Mouse (Mus musculus) heart, embryonic 15.5 days (tissue): ENCODE results near the gene Pofut2. TPM values are rescaled to one million over a fixed set of nuclear protein-coding genes. Genes with fewer than 3 reads are reported as not detected.

Experiments
- ATAC-seq: fragments of 200-750 bp; cut with Nextera tagmentation; replicated peaks from 2 replicates; pipeline ENCODE4 v1.8.0; 2017; ENCODE audit warnings: low read depth, moderate TSS enrichment; ENCODE audit not compliant: insufficient number of reproducible peaks, insufficient read depth, low FRiP score
- H3K27ac ChIP-seq: fragments of 300-500 bp; sonication (generic); 2 replicates; pipeline ENCODE4 v1.5.1; 2015; ENCODE audit warnings: mild to moderate bottlenecking, inconsistent platforms
- H3K27me3 ChIP-seq: fragments of 300-500 bp; sonication (generic); 2 replicates; pipeline ENCODE4 v1.6.1; 2015; ENCODE audit warnings: inconsistent platforms
- H3K36me3 ChIP-seq: fragments of 300-500 bp; sonication (generic); 2 replicates; pipeline ENCODE4 v1.6.1; 2015; ENCODE audit warnings: mild to moderate bottlenecking, inconsistent platforms
- H3K4me1 ChIP-seq: fragments of 300-500 bp; sonication (generic); replicated peaks from 2 replicates; pipeline ENCODE4 v1.6.1; 2015; ENCODE audit warnings: inconsistent platforms
- H3K4me2 ChIP-seq: fragments of 300-500 bp; sonication (generic); 2 replicates; pipeline ENCODE4 v1.6.1; 2015; ENCODE audit warnings: inconsistent platforms, mild to moderate bottlenecking, moderate library complexity
- H3K4me3 ChIP-seq: fragments of 300-500 bp; sonication (generic); 2 replicates; pipeline ENCODE4 v1.5.1; 2015; ENCODE audit warnings: mild to moderate bottlenecking, inconsistent platforms
- H3K9ac ChIP-seq: fragments of 300-500 bp; sonication (generic); 2 replicates; pipeline ENCODE4 v1.6.1; 2015; ENCODE audit warnings: mild to moderate bottlenecking, inconsistent platforms
- H3K9me3 ChIP-seq: fragments of 300-500 bp; sonication (generic); replicated peaks from 2 replicates; pipeline ENCODE4 v1.6.1; 2016; ENCODE audit warnings: inconsistent platforms
- WGBS: fragments of 180-500 bp; shearing (Covaris S2); methylation state at CpG from one replicate; pipeline ENCODE4 v1.1.7; 2015; ENCODE audit warnings: mixed read lengths; 5-methylcytosine and 5-hydroxymethylcytosine counted together
- polyA plus RNA-seq: library from polyadenylated mRNA; unstranded; fragments of >200 nt; fragmentation: Nextera tagmentation; extraction: Ambion mirVana; gene quantifications from 2 replicates; pipeline ENCODE4 v1.2.1, GENCODE M21; 2015

Pofut2 gene
- polyA plus RNA-seq, 1 experiment from 2014 or later, result 99.8 TPM

DNA sequence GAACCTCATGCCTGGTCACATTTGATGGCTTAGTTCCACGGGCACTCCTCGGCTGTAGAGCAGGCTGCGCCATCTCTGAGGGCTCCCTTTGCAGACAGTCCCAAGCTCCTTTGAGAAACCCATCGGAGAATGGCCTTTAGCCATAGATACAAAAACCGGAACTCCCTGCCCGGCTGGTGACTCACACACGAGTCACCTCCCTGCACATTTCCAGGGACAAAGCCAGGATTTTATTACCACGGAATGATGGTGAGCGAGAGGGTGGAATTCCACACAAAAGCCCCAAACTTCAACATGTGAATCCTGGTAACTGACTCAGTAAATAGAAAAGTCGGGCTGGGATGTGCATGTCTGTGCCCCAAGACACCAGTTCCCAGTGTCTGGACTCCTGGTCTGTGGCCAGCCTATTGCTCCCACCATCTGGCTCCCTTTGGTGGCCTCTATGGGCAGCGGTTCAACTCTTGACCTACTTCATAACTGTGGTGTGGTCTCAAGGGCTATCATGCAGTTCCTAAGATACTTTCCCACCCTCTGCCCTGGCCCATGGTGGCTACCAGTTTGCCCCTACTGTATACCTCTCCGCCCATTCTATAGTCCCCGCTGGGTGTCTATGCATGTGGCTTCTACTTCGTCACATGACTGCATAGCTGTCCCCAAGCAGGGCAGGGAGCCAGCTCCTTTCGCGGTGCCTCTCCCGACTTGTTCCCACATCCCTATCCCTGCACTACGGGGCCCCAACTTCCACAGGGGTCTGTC is 7.1 kb upstream of the Pofut2 start:
- no peak overlapping the region for H3K9ac ChIP-seq
- H3K27me3 ChIP-seq, result no peaks in the 10 kb centered on the region
- H3K4me3 ChIP-seq, result peak overlapping the region; percentile 11; the same call in 1 of the 2 replicates
- no peaks in the 10 kb centered on the region for H3K9me3 ChIP-seq
- peak overlapping the region; percentile 50 for H3K27ac ChIP-seq
- peak overlapping the region; percentile 37 for H3K4me2 ChIP-seq
- H3K4me1 ChIP-seq, result peaks cover 23% of the 10 kb centered on the region
- no peaks in the 10 kb centered on the region for H3K36me3 ChIP-seq
- ATAC-seq, result peak; percentile 59
- 43% methylated on average over 18 of the region's 18 CpGs for WGBS

DNA sequence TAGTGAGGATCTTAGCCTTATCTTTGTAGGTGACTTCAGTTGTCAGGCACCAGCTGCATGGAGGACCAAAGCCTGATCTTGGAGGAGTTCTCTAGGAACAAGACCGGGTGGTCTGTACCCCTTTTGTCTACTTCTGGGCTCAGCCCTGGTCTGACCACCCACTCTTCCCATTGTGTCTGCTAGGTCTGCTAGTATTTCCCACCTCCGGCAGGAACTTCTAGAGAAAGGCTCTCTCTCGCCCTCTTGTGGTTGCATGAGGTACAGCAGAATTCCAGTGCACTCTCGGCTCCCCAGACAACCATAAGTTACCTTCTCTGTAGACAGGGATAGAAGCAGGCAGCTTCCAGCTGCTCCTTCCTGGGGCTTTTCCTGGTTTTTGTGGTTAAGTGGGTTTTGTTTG is 6.2 kb upstream of the Pofut2 start:
- peaks cover 23% of the 10 kb centered on the region for H3K4me1 ChIP-seq
- peak overlapping the region; percentile 50; the same call in 1 of the 2 replicates for H3K27ac ChIP-seq
- H3K9me3 ChIP-seq, result no peaks in the 10 kb centered on the region
- no peak; the same call in 1 of the 2 replicates for ATAC-seq
- H3K9ac ChIP-seq, result no peak overlapping the region
- H3K27me3 ChIP-seq, result no peaks in the 10 kb centered on the region
- 4% methylated on average over 4 of the region's 4 CpGs for WGBS
- peak overlapping the region; percentile 22; the same call in 1 of the 2 replicates for H3K4me2 ChIP-seq
- no peaks in the 10 kb centered on the region for H3K36me3 ChIP-seq
- no peak overlapping the region for H3K4me3 ChIP-seq

- 87% methylated on average over 3 of the region's 3 CpGs for WGBS
- H3K9me3 ChIP-seq, result no peaks in the 10 kb centered on the region
- H3K4me1 ChIP-seq, result peaks cover 30% of the 10 kb centered on the region
- no peaks in the 10 kb centered on the region for H3K27me3 ChIP-seq
- H3K36me3 ChIP-seq, result no peaks in the 10 kb centered on the region
- no peak overlapping the region for H3K9ac ChIP-seq
- no peak for ATAC-seq
- H3K4me3 ChIP-seq, result no peak overlapping the region
- no peak overlapping the region for H3K4me2 ChIP-seq
- no peak overlapping the region for H3K27ac ChIP-seq
These were observed 3.8 kb upstream of the Pofut2 start for GRCm38 (mm10) chr10:77255231-77255630.

DNA sequence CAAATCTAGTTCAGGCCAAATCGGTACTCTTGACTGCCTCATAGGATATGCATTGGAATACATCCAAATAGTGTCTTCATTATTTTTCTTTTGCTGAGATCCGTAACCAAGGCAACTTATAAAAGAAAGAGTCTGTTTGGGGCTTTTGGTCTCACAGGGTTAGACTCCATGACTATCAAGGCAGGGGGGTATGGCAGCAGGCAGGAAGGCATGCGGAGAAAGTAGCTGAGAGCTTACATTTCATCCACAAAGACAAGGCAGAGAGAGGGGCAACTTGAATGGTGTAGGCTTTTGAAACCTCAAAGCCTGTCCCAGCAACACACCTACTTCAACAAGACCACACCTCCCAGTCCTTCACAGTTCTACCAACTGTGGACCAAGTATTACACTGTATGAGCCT is 3.3 kb upstream of the Pofut2 start:
- WGBS, result 72% methylated on average over 3 of the region's 3 CpGs
- no peak overlapping the region for H3K4me2 ChIP-seq
- no peak overlapping the region for H3K27ac ChIP-seq
- ATAC-seq, result no peak
- no peaks in the 10 kb centered on the region for H3K36me3 ChIP-seq
- H3K4me1 ChIP-seq, result peaks cover 32% of the 10 kb centered on the region
- H3K9me3 ChIP-seq, result no peaks in the 10 kb centered on the region
- H3K27me3 ChIP-seq, result no peaks in the 10 kb centered on the region
- H3K4me3 ChIP-seq, result no peak overlapping the region
- H3K9ac ChIP-seq, result no peak overlapping the region

DNA sequence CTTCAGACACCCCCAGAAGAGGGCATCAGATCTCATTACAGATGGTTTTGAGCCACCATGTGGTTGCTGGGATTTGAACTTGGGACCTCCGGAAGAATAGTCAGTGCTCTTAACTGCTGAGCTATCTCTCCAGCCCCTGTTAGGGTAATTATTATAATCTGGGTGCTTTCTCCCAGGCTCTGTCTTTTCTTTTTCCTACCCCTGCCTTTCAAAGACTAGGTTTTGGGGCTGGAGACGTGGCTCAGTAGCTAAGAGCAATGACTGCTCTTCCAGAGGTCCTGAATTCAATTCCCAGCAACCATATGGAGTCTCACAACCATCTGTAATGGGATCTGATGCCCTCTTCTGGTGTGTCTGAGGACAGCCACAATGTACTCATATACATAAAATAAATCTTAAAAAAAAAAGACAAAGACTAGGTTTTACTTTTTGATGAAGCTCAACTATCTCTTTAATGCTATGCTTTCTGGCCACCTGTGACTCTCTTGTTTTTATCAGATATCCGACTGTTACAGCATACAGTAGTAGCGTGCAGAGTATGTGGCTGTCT is 902 bp upstream of the Pofut2 start:
- Histone ChIP-seq H3K9me3 (no peaks in the 10 kb centered on the region), H3K4me2 (peak overlapping the region; percentile 73), H3K4me3 (peak overlapping the region; percentile 69), H3K27ac (no peak overlapping the region), H3K36me3 (peaks cover 18% of the 10 kb centered on the region; the same call in 1 of the 2 replicates), H3K9ac (peak overlapping the region; percentile 58), H3K4me1 (peaks cover 12% of the 10 kb centered on the region), H3K27me3 (no peaks in the 10 kb centered on the region)
- WGBS, result 57% methylated on average over 4 of the region's 4 CpGs
- no peak for ATAC-seq

DNA sequence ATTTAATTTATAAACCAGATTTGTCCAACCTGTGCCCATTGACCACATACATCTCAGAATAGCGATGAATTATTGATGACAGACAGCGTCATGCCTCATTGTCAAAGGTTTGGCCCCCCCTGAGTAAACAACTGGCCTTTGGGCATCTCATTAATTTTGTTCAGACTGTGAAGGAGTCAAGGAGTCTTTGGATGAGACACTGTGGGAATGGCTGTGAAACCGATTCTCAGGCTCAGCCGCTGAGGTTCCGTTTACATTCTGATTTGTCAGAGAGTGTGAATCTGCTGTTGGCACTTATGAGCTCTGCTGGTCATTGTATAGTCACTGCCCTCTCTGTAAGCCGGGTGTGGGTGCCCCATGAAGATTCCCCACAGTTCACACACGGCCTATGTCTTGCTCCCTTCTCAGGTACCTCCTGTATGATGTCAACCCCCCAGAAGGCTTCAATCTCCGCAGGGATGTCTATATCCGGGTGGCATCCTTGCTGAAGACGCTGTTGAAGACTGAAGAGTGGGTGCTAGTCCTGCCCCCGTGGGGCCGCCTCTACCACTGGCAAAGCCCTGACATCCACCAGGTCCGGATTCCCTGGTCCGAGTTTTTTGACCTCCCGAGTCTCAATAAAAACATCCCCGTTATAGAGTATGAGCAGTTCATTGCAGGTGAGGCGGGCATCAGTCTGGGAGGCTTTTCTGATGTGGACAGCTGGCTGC is 1.3 kb downstream of the Pofut2 start:
- no peak for ATAC-seq
- H3K4me1 ChIP-seq, result peaks cover 12% of the 10 kb centered on the region
- no peaks in the 10 kb centered on the region for H3K9me3 ChIP-seq
- 82% methylated on average over 17 of the region's 17 CpGs for WGBS
- peak overlapping the region; percentile 69 for H3K4me3 ChIP-seq
- H3K9ac ChIP-seq, result peak overlapping the region; percentile 1; the same call in 1 of the 2 replicates
- no peaks in the 10 kb centered on the region for H3K27me3 ChIP-seq
- no peak overlapping the region for H3K27ac ChIP-seq
- H3K36me3 ChIP-seq, result peaks cover 40% of the 10 kb centered on the region
- H3K4me2 ChIP-seq, result peak overlapping the region; percentile 73

DNA sequence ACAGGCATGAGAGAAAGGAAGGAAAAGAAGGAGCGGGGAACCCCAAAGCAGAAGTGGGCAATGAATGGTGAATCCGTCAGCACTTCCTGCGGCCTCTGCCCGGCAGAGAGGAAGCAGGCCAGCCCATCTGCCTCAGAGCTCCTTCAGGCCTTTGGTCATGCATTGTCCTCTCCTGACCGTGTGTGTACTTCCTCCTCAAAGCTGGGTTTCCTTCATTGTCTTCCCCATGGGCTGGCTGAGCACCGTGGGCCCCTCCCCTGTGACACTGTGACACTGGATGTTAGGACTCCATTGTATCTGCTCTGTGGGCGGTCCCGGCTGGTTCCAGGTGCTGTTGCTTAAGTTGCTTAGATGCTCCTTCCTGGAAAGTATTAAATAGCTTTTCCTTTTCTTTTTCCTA is 7.3 kb downstream of the Pofut2 start:
- Histone ChIP-seq H3K4me2 (no peak overlapping the region), H3K27me3 (no peaks in the 10 kb centered on the region), H3K36me3 (peaks cover 83% of the 10 kb centered on the region), H3K27ac (no peak overlapping the region), H3K9me3 (no peaks in the 10 kb centered on the region), H3K4me3 (no peak overlapping the region), H3K4me1 (peaks cover 8% of the 10 kb centered on the region; the same call in 1 of the 2 replicates), H3K9ac (no peak overlapping the region)
- ATAC-seq, result no peak
- 63% methylated on average over 8 of the region's 8 CpGs for WGBS

- H3K4me3 ChIP-seq, result no peak overlapping the region
- no peaks in the 10 kb centered on the region for H3K27me3 ChIP-seq
- H3K27ac ChIP-seq, result no peak overlapping the region
- peaks cover 8% of the 10 kb centered on the region; the same call in 1 of the 2 replicates for H3K4me1 ChIP-seq
- 88% methylated on average over 14 of the region's 14 CpGs for WGBS
- no peak overlapping the region for H3K9ac ChIP-seq
- no peak overlapping the region for H3K4me2 ChIP-seq
- H3K9me3 ChIP-seq, result no peaks in the 10 kb centered on the region
- no peak for ATAC-seq
- H3K36me3 ChIP-seq, result peaks cover 76% of the 10 kb centered on the region
These were observed 8.0 kb downstream of the Pofut2 start for GRCm38 (mm10) chr10:77267027-77267426.

DNA sequence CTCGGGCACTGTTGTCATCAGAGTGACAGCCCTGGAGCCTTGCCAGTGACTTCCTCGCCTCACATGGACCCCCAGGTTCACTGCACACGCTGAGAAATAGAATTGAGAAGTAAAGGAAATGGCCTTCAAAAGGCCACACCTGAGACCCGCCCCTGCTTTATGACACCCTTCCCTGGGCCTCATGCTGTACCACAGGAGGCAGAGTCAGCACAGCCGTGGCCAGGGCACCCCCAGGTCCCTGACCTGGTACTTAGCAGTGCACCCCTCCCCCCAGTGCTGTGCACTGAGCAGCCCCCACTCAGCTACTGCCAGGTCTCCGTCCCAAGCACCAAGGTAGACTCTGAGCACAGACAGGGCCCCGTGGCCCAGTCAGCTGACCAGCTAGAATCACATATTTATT is 10.1 kb downstream of the Pofut2 start:
- Histone ChIP-seq H3K36me3 (peaks cover 55% of the 10 kb centered on the region), H3K9me3 (no peaks in the 10 kb centered on the region), H3K9ac (no peak overlapping the region), H3K27ac (no peak overlapping the region), H3K4me1 (peaks cover 8% of the 10 kb centered on the region; the same call in 1 of the 2 replicates), H3K27me3 (no peaks in the 10 kb centered on the region), H3K4me2 (no peak overlapping the region), H3K4me3 (no peak overlapping the region)
- ATAC-seq, result no peak
- WGBS, result 69% methylated on average over 7 of the region's 7 CpGs

DNA sequence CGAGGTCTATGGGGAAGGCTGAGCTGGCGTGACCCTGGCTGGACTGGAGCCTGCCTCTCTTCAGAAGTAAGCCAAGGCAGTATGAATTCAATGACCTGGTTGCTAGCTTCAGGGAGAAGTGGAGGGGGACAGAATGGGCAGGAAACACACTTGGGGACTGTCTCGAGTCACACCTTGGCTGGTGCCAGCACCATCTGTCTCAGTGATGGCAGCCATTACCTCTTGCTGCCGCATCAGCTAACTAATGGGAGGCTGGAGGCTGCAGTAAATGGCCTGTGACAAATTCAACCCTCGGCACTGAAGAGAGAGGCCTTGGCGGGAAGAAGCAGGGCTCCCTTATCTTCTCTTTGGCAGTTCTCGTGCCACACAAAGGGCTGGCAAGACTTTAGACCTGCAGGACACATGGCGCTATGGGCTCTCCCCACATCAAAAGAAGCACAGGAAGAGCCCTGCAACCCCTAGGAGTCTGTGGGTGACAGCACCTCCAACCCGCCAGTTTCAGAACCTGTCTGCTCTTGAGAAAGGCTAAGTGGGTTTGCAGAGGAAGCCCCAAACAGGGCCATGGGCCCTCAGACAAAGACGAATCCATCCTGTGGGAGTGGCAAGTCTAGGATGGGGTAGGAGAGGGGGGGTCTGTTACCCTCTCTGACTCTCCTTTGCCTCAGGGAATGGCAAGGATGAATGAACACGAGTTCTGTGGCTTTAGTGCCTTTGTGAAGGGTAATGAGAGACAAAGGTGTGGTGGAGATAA is 14.1 kb downstream of the Pofut2 start:
- no peaks in the 10 kb centered on the region for H3K27me3 ChIP-seq
- H3K4me3 ChIP-seq, result no peak overlapping the region
- 57% methylated on average over 11 of the region's 11 CpGs for WGBS
- no peaks in the 10 kb centered on the region for H3K9me3 ChIP-seq
- H3K4me2 ChIP-seq, result no peak overlapping the region
- H3K36me3 ChIP-seq, result peaks cover 19% of the 10 kb centered on the region
- H3K4me1 ChIP-seq, result peaks cover 8% of the 10 kb centered on the region; the same call in 1 of the 2 replicates
- H3K9ac ChIP-seq, result no peak overlapping the region
- no peak overlapping the region for H3K27ac ChIP-seq
- ATAC-seq, result no peak

GRCm38 (mm10) chr10:77273798-77274197 is 14.8 kb downstream of the Pofut2 start:
- peaks cover 5% of the 10 kb centered on the region; the same call in 1 of the 2 replicates for H3K4me1 ChIP-seq
- H3K4me2 ChIP-seq, result no peak overlapping the region
- no peaks in the 10 kb centered on the region for H3K9me3 ChIP-seq
- H3K27ac ChIP-seq, result no peak overlapping the region
- H3K27me3 ChIP-seq, result no peaks in the 10 kb centered on the region
- H3K4me3 ChIP-seq, result no peak overlapping the region
- H3K36me3 ChIP-seq, result peaks cover 13% of the 10 kb centered on the region
- no peak overlapping the region for H3K9ac ChIP-seq
- ATAC-seq, result no peak
